Mouse (Mus musculus) urinary bladder, adult 18-20 months (tissue): Measurements from ENCODE around the gene Htr2a.

Experiments
- DNase-seq, 2 experiments: peaks; one replicate each; pipeline ENCODE4 v3.0.0; 2022; ENCODE audit warnings: low spot score in 2 of 2, mixed read lengths in 2 of 2

Htr2a gene

DNA sequence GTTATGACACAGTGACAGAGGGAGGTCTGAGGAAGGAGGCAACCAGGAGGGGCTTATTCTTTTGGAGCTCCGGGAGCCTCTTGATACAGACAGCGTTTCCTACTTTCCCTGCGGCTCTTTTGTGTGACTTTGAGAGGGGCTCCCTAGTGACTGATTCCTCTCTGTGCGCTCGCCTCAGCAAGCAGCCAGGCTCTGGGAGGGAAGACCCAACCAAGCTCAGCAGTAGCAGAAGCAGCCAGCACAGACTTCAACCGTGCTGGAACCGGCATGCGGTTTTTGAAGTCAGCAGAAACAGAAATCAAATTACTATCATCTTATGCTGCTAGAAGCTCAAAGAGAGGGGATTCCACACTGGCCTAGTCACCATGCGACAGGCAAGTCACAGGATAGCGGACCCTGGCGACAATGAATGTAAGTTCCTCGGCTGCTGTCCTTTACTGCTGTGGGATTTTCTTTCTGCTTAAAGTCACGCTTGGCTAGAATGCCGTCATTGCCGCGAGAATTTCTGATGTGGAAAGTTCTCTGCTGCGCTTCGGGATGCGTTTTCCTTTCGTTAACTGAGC lies at the start of gene Htr2a:
TSS of gene Htr2a (plus strand) at position 22 of the 563 bp plus-strand sequence.
- no peak for DNase-seq

DNA sequence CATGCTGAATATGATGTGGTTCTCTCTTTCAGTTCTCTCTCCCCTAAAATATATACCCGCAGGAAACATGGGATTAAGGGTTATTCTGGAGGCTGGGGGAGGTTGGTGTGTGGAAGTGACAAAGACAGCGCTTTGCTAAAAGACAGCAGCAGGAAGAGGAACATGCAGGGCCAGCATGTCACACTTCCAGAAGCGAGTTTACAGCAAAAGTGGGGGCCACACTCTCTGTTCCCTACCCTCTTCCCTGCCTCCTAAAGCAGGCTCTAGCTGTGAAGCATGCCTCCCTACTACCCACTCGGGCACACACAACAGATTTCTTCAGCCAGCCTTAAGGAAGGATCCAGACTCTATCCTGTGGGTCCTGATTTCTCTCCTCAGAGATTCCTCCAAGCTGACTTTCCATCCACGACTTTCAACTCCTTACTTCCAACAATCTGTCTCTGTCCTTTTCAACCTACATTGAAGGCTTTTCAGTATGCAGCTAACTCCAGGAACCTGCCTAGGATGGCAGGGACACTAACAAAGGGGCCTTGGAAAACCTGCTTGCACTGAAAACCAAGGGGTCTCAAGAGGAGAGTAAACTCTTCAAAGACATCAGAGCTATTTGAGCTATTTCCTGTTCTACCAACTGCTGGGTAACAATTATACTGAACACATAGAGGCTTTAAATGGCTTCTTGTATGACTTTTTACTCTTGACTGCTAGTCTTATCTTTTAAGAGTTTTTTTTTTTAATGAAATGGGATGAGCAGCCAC lies 39.1 kb upstream of the Htr2a start:
- no peak for DNase-seq

DNA sequence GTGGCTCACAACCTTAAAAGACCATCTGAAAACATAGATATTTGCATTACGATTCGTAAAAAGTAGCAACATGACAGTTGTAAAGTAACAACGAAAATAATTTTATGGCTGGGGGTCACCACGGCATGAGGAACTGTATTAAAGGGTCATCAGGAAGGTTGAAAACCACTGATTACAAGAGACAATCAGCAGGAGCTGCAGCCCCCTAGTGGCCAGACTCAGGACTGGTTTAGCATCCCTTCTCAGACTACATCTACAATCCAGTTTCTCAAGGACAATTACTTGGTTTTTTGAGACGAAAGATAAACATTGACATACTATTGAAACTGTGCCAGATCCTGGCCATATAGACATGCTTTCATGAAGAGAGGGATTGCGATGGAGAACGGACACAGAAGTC lies 38.1 kb upstream of the Htr2a start:
- peak; percentile 2 to 23 for DNase-seq

DNA sequence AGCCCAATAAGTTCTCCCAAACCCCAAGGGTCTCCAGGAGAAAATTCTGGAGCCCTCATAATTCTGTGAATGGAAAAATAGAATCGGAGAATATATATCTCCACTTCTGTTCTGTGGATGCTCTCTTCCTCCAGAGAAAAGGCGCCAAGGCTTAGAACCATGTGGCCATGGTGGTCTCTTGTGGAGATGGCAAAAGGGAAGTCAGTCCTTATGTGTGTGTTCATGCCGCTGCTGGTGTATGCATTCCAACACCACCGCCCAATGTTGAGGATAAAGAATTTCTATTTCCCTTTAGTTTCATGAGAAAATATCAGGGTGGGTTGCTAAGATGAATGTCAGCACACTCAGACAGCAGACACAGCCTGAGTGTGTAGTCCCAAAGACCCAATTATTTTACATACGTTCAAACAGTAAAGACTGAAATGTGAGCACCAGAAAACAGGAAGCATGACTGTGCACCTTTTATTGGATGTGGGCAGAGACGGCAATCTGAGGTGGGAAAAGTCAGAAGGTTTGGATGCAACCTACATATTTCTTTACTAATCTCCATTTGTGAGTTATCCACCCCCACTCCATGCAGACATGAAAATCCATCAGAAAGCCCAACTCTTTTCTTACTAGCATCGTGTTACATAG lies 37.4 kb upstream of the Htr2a start:
- no peak for DNase-seq

DNA sequence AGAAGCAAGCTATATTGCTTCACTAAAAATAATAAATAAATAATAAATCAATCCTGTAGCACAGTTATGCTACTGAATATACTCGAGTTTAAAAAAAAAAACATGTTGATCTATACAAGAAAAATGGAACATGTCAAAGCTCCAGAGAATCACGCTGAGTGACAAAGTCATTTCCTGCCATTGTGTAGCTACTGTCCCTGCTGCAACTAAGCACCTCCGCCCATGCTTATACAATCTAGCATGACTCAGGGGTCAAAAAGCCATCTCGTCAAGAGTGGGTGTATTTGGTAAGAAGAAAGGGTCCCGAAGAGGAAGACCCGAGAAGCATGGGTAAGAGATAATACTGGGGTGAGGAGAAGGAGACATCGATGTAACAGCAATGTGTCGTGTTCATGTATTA lies 29.3 kb upstream of the Htr2a start:
- DNase-seq, result no peak

DNA sequence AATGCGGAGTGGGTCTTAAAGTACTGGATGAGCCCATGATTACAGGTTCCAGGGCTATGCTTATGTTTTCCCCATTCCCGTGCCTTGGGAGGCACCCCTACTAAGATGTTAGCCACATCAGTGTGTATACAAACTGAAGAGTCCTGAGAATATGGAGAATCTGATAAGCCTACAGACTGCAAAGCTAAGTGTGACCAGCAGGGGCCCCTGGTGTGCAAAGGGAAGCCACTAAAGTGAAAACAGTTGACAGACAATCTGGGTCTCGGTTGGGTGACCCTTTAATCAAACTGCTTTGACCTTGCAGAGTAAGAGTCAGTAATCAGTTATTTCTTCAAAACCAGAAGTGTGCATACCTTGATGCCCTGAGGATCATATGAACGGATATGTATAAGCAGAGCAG lies 21.8 kb upstream of the Htr2a start:
- no peak for DNase-seq

DNA sequence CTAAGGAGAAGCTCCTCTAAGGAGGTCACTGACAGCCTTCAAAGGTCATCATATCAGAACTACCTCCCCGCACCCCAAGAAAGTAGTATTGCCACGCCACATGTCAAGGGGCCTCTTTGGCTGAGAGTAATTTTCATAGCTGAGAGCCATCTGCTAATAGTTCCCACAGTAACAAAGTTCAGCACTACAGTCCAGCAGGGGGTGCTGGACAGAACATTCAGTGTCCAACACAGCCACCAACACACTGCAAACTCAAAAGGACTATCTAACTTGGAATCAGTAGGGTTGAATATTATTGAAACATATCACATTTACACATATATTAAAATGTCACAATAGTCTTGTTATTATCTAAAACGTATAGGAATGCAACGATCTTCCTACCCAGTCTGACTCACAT lies 2.6 kb upstream of the Htr2a start:
- DNase-seq, result no peak

DNA sequence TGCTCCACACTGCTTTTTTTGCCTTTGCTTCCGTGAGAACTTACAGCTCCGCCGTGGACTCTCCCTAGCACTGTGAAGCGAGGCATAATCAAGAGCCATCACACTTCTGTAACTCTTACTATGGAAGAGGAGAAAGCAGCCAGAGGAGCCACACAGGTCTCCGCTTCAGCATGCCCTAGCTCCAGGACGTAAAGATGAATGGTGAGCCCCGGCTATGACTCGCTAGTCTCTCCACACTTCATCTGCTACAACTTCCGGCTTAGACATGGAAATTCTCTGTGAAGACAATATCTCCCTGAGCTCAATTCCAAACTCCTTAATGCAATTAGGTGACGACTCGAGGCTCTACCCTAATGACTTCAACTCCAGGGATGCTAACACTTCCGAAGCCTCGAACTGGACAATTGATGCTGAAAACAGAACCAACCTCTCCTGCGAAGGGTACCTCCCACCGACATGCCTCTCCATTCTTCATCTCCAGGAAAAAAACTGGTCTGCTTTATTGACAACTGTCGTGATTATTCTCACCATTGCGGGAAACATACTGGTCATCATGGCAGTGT lies 1.1 kb downstream of the Htr2a start:
- no peak for DNase-seq

DNA sequence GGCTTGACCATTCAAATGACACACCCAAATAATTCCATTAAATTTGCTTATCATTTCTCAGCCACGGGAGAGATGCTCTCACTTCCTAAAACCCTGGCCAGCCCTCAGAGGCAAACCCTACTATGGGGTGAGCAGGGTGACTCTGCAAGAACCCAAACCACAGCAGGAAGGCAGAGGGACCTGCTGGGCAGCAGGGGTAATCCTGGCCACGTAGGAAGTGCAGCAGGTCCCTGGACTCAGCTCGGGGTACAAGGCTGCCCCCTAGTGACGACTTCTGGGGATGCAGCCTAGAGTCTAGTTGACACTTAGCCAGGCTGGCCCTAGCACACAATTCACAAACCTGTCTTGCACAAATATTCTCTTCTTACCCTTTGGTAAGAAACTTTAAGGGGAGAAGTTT lies 2.7 kb downstream of the Htr2a start:
- peak; percentile 68 to 71 for DNase-seq

DNA sequence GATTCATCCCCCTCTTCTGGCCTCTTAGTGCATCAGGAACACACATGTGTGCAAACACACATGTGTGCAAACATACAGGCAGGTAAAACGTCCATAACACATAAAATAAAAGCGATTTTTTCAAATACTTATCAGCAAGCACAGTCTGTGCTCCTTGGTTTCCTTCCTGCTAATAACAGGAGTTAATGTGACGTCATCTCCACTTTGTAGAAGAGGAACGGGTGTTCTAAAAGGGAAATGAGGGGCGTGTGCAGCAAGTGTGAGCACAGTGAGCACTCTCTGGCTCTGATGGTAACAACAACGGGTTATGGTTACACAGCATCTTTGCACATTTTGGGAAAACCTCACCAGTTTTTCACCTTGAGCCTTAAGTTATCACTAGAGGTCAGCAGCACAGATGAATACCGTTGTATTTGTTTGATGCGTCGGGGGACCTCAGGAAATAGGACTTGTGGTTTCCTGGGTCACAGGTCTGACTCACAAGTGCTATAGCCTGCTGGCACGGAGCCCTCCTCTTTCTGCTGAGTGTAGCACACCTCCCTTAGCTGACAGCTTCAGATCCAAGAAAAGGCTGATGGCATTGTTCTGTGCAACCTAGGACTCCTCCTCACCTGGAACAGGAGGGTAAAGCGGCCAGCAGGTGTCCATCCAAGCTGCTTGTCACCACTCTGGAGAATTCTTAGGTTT lies 5.6 kb downstream of the Htr2a start:
- no peak for DNase-seq

DNA sequence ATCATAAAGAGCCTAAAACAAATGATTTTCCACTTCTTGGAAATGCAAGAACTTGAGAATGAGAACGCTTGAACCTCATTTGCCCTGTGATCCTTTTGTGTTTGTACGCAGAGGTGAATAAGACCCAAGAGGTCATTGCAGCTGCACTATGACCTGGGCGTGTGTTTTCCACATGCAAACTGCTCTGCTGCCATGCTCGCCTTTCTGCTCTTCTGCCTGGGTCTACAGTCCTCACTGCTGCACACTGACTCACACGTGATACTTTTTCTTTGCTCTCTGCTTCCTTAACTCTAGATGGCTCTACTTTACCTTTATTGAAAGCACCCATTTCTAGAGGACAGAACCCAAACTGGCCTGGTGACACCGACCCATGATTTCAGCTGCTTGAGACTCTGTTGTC lies 9.4 kb downstream of the Htr2a start:
- DNase-seq, result no peak

DNA sequence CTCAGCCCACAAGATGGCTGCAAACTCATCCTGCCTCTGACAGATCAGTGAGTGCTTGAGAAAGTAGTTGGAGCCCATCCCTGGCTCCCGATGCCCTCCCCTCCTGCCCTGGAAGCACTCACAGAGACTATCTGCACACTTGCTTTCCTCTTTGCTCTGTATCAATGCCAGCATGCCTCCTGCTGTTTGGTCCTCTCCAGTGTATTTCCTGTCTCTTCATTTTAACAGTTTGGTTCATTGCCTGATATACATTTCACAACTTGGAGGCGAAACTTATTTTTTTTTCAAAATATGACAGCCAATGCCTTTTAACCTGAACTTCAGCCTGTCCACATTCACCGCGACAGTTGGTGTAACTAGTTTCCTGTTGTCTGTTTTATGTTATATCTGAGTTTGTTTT lies 11.0 kb downstream of the Htr2a start:
- DNase-seq, result no peak

DNA sequence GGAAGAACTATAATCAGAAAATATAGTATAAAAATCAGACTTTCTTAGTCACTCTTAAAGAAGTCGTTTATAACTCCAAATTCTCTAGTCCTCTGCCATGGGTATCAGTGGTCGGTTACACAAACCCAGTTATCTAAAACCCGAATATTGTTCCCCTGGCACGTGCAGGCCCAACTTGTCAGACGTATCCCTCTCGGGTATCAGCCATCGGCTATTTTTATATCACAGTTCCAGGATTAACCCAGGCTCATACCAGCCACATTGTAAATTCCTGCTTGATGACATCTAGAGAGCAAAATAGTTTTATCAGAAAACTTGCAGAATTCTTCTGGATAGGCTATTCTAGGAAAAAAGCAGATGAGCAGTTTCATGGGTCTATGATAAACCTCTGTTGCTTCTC lies 16.6 kb downstream of the Htr2a start:
- no peak for DNase-seq

DNA sequence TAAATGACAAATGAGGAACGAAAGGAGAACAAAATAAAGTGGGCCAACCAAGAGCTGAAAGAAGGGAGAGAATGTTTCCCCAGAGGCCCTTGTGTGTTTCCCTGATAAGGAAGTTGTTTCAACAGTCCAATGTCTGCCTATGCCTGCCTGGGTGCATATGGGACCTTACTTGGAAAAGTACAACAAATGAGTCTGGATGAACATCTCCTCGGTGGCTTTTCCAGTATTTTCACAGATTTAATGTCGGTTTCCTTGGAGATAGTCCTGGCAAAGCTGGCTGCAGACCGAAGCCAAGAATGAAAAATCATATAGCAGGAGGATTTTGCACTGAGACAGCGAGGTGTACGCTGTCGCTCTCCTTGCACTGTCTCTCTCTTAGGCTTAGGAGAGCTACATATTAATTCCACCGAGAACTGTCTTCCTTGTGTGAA lies 18.8 kb downstream of the Htr2a start:
- DNase-seq, result no peak

DNA sequence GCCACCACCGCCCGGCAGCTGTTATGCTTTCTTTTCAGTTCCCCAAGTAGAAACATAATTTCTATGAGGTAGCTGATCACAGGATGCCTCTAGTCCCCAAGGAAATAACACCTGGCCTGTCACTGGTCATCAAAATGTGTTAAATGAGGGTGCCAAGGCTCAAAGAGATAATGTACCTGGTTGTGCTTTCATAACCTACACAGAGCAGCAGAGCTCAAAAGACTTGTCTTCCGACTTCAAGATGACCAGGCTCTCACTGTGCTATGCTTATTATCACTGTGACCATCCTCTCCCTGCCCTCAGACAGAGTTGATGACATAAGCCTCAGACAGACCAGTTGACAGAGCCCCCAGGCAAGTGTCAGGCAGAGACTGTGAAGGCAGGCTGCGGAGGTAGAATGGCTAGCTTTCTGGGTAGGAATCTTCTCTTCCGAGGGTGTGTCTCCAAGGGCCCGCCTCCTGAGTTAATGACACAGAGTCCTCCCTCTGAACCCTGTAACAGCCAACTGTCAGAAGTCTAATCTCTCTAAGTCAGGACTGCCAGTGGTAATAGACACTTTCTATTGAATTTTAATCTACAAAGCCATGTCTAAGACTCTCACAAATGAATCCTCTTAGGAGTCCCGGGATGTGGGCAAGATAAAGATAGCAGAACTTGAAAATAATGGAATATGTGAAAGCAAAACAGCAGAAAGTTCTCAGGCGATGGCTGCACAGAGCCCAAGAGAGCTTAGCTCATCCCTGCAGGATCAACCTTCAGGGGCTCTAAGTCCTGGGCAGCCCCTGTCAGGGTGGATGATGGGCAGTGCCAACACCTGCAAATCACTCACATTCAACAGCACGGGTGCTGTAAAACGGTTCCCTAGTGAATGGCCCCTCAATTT lies 31.7 kb downstream of the Htr2a start:
- DNase-seq, result no peak

DNA sequence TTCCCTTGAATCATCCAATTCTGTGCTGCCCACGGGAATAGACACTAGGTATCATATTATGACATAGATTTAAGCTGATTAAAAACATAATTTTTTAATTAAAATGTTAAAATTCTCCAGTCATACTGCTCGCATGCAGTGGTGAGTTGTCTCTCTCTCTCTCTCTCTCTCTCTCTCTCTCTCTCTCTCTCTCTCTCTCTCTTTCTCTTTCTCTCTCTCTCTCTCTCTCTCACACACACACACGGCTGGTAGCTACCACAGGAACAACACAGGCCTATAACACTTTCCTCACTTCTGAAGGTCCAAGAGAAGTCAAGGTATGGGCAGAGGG lies 32.3 kb downstream of the Htr2a start:
- DNase-seq, result no peak

DNA sequence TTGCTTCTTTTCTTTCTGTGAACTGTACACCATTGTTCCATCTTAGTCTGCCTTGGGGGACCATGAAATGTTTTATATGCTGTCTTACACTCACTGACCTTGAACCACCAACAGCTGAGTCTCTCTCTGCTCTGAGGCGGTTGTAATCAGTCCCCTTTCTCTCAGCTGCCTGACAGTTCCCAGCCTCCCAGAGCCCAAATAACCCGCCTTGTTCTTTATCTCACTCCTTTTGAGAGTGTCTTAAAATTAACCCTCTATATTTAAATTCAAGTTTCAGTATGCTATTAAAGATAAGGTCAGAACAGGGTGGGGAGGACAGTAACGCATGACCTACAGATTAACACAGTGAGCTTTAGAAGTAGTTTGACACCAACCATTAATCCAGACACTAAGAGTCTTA lies 32.9 kb downstream of the Htr2a start:
- no peak for DNase-seq

DNA sequence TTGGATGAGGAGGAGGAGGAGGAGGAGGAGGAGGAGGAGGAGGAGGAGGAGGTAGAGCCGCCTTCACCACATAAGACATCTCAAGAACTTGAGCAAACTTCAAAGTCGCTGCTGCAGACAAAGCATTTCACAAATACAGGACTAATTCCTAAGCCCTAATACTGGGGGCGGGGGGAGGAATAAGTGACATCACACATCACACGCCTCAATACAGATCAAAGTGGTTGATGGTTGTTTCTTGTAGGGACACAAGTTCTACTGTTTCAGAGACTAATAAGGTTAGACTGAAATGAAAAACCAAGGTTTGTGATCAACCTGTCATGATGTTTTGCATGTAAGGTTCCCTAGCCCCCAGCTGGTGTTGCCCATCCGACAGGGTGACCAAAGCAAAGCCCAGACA lies 39.2 kb downstream of the Htr2a start:
- DNase-seq, result no peak

DNA sequence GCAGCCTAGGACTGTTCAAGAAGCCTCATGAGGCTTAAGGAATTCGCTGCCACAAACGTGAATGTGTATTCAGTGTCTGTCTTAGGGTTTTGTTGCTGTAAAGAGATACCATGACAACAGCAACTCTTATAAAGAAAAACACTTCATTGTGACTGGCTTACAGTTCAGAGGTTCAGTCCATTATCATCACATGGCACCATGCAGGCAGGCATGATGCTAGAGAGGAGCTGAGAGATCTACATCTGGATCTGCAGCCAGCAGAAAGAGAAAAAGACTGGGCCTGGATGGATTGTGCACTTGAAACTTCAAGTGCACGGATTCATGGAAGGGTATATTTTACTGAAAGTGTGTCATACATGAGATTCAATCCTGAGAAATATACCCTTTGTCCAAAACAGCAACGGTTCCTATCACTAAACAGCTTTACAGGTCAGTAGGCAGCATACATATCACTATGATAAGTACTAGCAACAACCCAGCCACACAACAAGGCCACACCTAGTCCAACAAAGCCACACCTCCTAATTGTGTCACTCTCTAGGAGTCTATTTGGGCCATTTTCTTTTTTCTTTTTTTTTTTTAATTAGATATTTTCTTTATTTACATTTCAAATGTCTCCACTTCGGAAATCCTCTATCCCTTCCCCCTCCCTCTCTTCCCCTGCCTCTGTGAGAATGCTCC lies 43.8 kb downstream of the Htr2a start:
- no peak for DNase-seq

DNA sequence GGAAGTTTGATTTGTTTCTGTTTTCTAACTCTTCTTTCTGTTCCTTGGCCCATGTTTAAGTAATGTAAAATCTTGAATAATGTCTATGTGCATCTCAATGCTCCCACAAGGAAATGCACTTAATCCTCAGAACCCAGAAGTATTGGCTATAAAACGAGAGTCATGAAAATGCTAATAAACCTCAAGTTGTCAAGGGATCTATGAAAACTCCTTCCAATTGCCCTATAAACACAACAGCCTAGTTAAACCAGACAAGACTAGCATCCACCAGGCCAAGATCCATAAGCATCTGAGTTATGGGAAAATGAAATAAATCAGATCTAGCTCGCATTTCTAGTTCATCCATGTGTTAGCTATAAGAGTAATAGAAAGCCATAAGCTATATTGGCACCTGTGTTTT lies 51.3 kb downstream of the Htr2a start:
- no peak for DNase-seq

DNA sequence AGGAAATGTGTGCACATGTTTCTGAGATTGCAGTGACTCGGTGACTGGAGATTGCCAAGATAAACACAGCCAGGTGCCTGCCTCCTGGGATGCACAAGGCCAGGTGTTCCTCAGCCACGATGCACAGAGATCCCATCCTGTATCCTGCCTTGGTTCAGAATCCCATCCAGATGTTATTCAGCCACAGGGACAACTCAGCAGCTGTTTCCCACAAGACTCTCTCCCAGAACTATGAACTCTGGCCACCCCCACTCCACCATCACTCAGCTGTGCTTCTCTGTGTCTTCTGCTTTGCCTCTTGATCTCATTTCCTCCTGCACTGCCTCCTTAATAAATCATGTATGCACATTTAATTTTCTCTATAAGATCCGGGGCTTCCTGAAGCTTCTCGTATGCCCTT lies 56.1 kb downstream of the Htr2a start:
- no peak for DNase-seq
